Mouse (Mus musculus) frontal cortex, adult 2 months (tissue): ENCODE measurements around the gene Tbca. TPM values are rescaled to one million over a fixed set of nuclear protein-coding genes. Genes with fewer than 3 reads are reported as not detected.

Source experiments
- DNase-seq, 2 experiments: peaks; one replicate each; pipeline ENCODE4 v3.0.0; 2022; ENCODE audit warnings: low spot score in 1 of 2; ENCODE audit errors: extremely low spot score in 1 of 2
- polyA plus RNA-seq: library from polyadenylated mRNA; depleted of rRNA; stranded (reverse); fragments of >200 nt; gene quantifications from 2 replicates; pipeline ENCODE4 v1.2.3, GENCODE M21; 2012

Gene Tbca
- polyA plus RNA-seq, 1 experiment, result 282 TPM

GRCm38 (mm10) chr13:94843236-94843635, 54.5 kb downstream of the Tbca start:
- no peak for DNase-seq

- DNase-seq, result no peak
Measured at GRCm38 (mm10) chr13:94847870-94848269, 59.2 kb downstream of the Tbca start.

DNA sequence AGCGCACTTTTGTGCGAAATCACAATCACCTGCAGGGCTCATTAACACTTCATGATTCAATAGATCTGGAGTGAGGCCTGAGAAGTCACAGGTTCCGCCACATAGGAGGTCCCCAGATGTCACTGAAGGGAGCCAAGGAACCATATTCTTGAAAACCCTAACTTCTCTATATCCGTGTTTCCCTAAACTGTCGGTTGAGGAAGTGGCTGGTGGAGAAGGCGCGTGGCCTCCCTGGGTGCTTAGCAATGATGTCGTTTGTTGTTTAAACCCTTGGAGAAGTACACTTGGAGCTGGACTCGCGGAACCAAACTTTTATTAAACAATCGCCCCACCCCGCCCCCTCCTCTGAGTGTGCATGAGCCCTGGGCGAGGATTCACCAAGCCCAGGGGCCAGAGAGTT, 60.6 kb downstream of the Tbca start:
- DNase-seq, result no peak

- no peak for DNase-seq
Measured at GRCm38 (mm10) chr13:94858016-94858575, 69.4 kb downstream of the Tbca start.

DNA sequence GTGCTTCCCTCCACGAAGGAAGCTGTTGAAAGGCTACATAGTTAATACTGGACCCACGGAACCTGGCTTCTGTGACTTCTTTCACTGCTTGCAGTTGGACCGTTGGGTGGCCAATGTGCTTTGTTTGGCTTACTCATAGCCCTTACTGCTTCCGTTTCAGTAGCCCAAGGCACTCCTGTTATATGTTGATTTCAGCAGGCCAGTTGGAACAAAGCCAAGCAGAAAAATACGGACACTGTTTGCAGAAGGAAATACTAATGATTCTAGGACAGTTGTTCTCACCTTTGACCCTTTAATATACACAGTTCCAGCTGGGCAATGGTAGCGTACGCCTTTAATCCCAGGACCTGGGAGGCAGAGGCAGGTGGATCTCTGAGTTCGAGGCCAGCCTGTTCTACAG, 70.5 kb downstream of the Tbca start:
- no peak for DNase-seq

GRCm38 (mm10) chr13:94862491-94863230, 74.0 kb downstream of the Tbca start:
- DNase-seq, result no peak

GRCm38 (mm10) chr13:94866906-94867305, 78.2 kb downstream of the Tbca start:
- no peak for DNase-seq

DNA sequence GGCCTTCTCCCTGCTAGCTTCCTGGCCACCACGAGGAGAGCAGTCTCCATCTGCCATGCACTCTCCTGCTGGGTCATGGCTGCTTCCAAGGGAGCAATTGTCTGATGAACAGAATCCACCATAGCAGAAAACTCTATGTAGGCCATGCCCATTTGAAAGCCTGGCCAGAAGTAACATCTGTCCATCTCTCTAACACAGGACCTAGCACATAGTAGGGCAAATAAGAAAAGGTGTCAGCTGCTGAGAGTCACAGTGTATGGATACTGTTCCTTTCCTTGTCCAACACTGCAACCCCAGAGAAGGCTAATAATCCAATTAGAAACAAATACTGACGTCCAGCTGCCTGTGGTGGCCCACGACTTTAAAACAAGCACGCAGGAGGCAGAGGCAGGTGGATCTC, 79.1 kb downstream of the Tbca start:
- DNase-seq, result no peak

GRCm38 (mm10) chr13:94868478-94868950, 79.8 kb downstream of the Tbca start:
- DNase-seq, result no peak

DNA sequence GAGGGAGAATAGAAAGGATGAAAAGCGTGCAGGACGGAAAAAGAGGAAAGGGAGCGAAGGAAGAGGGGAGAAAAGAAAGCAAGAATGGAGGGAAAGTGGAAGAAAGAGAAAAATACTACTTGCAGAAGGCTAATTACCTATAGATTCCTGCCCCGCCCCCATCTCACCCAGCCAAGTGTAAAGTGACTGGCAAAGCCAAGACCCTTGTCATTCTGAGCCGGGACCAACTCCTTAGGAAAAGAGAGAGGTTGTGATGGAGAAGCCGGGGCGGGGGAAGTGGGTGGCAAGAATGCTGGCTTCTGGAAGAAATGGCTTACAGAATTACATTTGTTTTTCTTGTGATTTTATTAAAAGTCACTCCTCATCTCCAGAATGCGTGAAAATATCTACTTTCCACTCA, 80.8 kb downstream of the Tbca start:
- DNase-seq, result no peak

DNA sequence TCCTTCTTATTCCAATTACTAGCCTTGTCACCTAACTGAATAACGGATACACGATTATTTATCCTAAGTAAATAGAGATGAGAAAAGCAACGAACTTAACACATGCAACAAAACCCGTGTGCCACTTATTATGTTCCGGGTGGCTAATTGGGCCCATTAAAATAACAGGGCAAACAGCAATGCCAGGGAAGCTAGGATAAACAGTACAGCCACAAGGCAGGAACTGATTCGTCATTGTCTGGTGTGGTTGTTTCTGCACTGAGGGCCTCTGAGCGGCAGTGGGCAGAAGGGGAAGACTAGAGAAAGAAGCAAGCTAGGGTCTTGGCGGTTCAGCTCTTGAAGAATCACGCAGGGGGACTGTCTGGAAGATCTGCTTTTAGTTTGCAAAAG, 81.4 kb downstream of the Tbca start:
- DNase-seq, result no peak

- DNase-seq, result no peak
Measured at GRCm38 (mm10) chr13:94870461-94871186, 81.9 kb downstream of the Tbca start.

GRCm38 (mm10) chr13:94871806-94872320, 83.2 kb downstream of the Tbca start:
- no peak for DNase-seq

DNA sequence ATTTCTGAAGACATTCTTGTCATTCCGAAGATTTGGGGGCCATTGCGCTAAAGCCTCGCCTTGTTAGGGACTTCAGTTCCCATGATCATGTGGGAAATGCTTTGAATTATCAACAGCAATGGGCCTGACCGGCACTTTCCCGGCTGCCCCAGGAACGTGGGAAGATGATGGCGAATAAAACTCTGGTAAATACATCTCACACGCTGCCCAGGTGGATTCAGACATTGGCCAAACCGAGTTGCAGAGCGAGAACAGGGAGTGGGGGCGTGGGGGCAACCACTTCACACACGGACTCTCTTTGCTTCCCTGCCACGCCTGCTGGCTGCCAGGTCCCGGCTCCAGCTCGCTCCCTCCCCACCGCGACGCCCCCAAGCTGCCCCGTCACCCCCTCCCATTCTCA, 83.7 kb downstream of the Tbca start:
- DNase-seq, result no peak

DNA sequence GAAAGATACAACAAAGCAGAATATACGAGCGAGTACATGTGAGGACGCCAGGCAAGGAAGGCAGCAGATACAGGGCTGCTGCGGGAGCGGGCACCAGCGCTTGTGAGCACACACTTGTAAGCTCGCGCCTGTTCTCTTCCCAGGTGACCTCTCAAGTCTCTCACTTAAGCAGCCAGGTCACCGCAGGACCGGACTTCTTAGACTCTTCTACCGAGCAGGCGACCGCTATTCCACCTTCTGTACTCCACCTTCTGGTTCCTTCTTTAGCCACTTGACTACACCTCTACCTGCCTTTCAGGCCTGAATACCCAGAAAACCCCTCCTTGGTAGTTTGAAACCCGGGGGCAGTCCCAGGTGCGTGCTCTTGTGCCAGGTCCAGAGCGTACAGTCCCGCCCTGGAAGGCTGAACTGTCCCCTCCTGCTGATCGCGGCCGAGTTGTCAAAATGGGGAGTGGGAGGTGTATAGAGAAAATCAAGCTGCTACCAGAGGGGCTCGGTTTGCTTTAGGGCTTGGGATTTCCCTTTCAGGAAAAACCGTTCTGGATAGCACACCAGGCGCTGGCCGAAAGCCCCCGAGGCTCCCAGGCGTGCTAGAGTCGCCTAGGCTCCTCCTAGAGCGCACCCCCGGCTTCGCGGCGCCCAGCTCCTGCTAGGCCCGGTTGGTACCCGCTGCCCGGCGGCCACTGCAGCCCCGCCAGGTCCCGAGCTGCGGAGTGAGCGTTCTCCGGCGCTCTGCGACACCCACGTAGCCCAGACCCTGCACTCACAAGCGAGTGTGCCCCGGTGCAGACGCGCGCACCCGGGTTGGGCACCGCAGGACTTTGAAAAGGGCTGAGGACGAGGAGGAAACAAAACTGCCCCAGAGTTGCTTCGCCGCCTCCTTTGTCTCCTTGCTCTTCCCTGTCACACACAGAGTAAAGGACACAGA, 84.7 kb downstream of the Tbca start:
- no peak for DNase-seq

GRCm38 (mm10) chr13:94874039-94874425, 85.3 kb downstream of the Tbca start:
- no peak for DNase-seq

GRCm38 (mm10) chr13:94874656-94875395, 86.1 kb downstream of the Tbca start:
- DNase-seq, result no peak

- no peak for DNase-seq
Measured at GRCm38 (mm10) chr13:94875396-94875880, 86.7 kb downstream of the Tbca start, which contains the start of gene Otp. TSS of gene Otp (plus strand) at chr13:94875602.
